Mouse (Mus musculus): Measurements from ENCODE around the gene Tpbpa.
"Not testable (repeated sequence)": the region's sequence is repeated elsewhere in the genome, so short reads cannot be mapped to it uniquely, and the experiment has no call there.

The Tpbpa gene

DNA sequence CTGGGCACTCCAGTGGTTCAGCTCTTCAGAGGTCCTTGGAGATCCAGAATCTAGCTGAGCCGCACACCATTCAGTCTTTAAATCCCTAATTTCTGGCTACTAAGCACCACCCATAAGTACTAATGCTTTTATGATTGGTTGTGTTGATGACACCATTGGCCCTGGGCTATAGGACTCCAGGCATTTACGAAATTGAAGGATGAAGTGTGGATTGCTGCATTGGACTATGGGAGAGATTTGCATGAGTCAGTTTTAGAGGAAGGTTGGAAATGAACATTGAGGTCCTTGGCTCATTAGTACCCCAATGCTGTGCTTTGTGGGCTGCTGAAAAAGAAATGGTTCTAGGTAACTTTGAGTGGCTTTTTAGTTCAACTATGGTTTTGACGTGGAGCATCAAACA, at the start of gene Tpbpa:
Gene Tpbpa (minus strand): TSS at position 101 of the 400 bp plus-strand sequence.
- DNase-seq (ENCODE audit: low spot score in 2 of 2) = not testable (repeated sequence)

DNA sequence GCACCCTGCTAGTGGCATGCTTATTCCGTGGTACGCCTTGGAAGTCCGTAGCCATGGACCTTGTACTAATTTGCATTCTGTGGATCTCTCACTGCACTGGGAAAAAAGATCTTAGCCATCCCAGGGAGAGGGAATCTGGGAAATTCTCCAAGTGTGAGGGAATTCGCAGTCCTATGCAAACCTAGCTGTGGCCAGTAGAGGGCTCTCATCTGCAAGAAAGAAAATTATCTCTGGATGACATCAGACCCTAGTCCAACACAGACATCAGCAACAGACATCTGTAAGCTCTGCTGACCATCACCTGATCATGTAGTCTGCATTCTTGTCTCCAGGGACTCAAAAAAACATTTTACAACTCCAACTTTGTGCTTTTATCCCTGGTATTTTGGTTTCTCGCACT, 45.1 kb upstream of the Tpbpa start:
- not testable (repeated sequence) for DNase-seq (ENCODE audit: low spot score in 2 of 2)

DNA sequence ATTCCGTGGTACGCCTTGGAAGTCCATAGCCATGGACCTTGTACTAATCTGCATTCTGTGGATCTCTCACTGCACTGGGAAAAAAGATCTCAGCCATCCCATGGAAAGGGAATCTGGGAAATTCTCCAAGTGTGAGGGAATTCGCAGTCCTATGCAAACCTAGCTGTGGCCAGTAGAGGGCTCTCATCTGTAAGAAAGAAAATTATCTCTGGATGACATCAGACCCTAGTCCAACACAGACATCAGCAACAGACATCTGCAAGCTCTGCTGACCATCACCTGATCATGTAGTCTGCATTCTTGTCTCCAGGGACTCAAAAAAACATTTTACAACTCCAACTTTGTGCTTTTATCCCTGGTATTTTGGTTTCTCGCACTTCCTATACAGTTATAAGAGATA, 30.5 kb upstream of the Tpbpa start:
- not testable (repeated sequence) for DNase-seq (ENCODE audit: low spot score in 2 of 2)

DNA sequence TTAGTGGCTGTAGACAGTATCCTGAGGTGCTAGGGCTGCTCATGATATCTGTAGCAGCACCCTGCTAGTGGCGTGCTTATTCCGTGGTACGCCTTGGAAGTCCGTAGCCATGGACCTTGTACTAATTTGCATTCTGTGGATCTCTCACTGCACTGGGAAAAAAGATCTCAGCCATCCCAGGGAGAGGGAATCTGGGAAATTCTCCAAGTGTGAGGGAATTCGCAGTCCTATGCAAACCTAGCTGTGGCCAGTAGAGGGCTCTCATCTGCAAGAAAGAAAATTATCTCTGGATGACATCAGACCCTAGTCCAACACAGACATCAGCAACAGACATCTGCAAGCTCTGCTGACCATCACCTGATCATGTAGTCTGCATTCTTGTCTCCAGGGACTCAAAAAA, 22.2 kb upstream of the Tpbpa start:
- DNase-seq (ENCODE audit: low spot score in 2 of 2) = peak in 1 of 2 experiments; percentile 2

DNA sequence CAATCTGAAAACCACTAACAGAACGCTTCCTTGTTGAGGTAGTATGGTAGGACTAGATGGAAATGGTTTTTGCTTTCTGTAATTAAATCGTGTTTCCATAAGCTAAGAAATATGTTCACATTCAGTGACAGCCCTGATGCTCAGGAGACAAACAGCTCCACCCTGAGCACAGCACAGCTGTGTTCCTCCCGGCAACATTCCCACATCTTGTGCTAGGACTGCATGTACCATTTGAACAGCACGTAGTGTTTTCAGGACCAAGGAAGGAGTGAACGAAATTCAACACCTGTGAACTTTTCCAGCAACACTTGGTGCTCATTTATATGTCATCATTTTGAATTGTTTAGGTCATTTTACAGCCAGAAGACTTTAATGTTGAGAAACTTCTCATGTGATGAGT, 19.9 kb upstream of the Tpbpa start:
- no peak for DNase-seq (ENCODE audit: low spot score in 2 of 2)

DNA sequence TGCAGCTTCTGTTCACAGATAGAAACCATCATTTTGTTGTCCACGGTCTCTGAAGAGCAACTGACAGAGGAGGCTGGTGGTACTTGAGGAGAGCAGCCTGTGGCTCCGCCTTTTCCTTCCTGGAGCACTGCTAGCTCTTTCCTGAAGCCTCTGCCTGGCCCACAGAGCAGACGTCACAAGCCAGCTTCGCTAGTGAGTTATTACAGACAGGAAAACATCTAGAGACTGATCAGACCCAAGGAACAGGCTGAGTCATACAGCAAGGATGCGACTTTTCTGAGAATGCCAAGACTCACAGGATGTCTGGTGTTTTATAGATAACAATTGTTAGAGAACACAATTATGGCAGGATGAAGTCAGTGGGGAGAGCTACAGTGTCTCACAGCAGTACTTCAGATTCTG, 5.3 kb downstream of the Tpbpa start, which contains the start of the genes Gm49391 and Ctla2a:
Gene Gm49391 (minus strand): TSS at position 72 of the 402 bp plus-strand sequence.
Gene Ctla2a (minus strand): TSS at position 126 of the 402 bp plus-strand sequence.
- DNase-seq (ENCODE audit: low spot score in 2 of 2) = peak in 1 of 2 experiments; percentile 14

DNA sequence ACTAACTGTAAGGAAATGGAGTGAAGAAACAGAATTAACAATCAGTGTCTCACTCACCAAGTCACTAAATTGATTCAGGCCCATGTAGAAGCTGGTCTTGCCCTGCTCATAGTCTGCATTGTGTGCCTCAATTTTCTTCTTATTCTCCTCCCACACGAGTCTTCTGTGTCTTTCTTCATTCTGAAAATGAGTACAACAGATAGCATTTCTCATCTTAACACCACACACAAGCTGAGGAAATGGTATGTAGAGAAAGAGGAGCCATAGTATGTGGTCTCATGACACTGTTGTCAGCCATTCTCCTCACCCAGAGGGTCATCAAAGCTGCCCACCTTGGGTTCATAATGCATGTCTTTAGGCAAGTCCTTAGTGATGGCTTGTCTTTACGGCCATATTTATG, 6.3 kb downstream of the Tpbpa start, which contains the start of gene Gm49393:
Gene Gm49393 (minus strand): TSS at position 101 of the 400 bp plus-strand sequence.
- DNase-seq (ENCODE audit: low spot score in 2 of 2) = not testable (repeated sequence)

DNA sequence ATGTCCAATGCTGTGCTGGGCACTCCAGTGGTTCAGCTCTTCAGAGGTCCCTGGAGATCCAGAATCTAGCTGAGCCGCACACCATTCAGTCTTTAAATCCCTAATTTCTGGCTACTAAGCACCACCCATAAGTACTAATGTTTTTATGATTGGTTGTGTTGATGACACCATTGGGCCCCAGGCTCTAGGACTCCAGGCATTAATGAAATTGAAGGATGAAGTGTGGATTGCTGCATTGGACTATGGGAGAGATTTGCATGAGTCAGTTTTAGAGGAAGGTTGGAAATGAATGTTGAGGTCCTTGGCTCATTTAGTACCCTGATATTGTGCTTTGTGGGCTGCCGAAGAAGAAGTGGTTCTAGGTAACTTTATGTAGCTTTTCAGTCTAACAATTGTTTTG, 37.0 kb downstream of the Tpbpa start, which contains the start of gene Tpbpb:
Gene Tpbpb (minus strand): TSS at position 101 of the 400 bp plus-strand sequence.
- DNase-seq (ENCODE audit: low spot score in 2 of 2) = not testable (repeated sequence)

DNA sequence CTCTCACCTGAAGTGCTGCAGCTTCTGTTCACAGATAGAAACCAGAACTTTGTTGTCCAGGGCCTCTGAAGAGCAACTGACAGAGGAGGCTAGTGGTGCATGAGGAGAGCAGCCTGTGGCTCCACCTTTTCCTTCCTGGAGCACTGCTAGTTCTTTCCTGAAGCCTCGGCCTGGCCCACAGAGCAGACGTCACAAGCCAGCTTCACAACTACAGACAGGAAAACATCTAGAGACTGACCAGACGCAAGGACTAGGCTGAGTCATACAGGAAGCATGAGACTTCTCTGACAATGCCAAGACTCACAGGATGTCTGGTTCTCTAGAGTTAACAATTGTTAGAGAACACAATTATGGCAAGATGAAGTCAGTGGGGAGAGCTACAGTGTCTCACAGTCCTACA, 44.5 kb downstream of the Tpbpa start, which contains the start of gene Ctla2b:
Gene Ctla2b (minus strand): TSS at position 120 of the 400 bp plus-strand sequence.
- peak in 1 of 2 experiments; percentile 54 for DNase-seq (ENCODE audit: low spot score in 2 of 2)

DNA sequence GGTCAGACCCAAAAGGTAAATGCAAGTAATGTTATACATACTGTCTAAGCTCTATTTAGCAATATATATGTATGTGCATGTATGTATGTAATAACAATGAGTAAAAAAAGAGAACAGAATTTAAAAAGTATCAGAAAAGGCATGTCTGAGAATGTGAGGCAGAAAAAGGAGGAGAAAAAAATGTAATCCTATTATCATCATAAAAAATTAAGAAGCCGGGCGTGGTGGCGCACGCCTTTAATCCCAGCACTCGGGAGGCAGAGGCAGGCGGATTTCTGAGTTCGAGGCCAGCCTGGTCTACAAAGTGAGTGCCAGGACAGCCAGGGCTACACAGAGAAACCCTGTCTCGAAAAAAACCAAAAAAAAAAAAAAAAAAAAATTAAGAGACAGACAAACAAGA, 45.0 kb downstream of the Tpbpa start, which contains the start of gene Gm49392:
Gene Gm49392 (minus strand): TSS at position 101 of the 400 bp plus-strand sequence.
- DNase-seq (ENCODE audit: low spot score in 2 of 2) = not testable (repeated sequence)

DNA sequence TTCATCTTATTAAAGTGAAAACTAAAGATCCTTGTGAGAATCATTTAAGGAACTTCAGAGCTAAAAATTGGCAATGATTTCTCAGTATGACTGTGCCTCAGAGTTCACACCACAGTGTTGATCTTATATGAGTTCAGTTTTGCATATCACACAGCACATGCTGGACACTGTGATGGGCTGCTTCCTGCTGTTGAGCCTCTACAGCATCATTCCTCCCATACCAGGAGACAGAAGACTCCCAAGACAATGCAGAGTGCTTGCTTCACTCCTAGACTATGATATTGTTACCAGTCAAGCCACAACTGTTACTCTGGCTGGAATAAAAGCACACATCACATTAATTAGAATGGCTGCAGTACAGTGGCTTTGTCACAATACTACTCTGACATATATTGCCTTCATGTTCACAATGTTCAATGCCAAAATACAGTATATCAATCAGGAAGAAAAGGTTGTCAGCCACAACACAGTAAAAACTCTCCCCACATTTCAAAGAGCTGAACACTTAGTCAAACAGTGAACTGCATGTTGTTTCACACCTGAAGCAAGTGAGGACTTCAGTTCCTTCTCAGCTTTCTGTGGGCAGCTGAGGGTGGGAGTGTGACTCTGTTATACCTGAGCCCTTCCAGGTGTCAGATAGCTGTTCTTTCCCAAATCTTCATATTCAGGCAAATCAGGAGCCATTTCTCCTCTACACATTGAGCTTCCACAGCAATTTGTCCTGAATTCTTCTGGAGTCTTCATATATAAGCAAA, 46.2 kb downstream of the Tpbpa start:
- DNase-seq (ENCODE audit: low spot score in 2 of 2) = no peak

DNA sequence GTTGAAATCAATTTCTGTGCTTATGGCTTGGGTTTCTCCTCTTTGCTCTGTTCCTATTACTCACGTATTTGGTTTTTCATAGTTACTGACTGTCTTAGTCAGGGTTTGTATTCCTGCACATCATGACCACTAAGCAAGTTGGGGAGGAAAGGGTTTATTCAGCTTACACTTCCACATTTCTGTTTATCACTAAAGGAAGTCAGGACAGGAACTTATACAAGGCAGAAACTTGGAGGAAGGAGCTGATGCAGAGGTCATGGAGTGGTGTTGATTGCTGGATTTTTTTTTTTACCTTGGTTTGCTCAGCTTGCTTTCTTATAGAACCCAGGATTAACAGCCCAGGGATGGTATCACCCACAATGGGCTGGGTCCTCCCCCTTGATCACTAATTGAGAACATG, 49.5 kb downstream of the Tpbpa start:
- no peak for DNase-seq (ENCODE audit: low spot score in 2 of 2)

Measured in urinary bladder, postnatal 36 days (tissue).